Mouse (Mus musculus) R1 (cell line): ENCODE results near the gene Sox5.

Experiments
- DNase-seq: peaks from one replicate; pipeline ENCODE4 v3.0.0-alpha.2; 2018; ENCODE audit warnings: low read depth, low spot score

Gene Sox5

GRCm38 (mm10) chr6:144051316-144051715 is 730.5 kb downstream of the Sox5 start:
- no peak for DNase-seq

GRCm38 (mm10) chr6:144048201-144048924 is 733.4 kb downstream of the Sox5 start:
- DNase-seq = no peak

GRCm38 (mm10) chr6:144045503-144045902 is 736.3 kb downstream of the Sox5 start:
- no peak for DNase-seq

GRCm38 (mm10) chr6:144044381-144044780 is 737.4 kb downstream of the Sox5 start:
- no peak for DNase-seq

- DNase-seq = peak; percentile 14
Measured at GRCm38 (mm10) chr6:144042936-144043335, 738.8 kb downstream of the Sox5 start.

GRCm38 (mm10) chr6:144041941-144042340 is 739.8 kb downstream of the Sox5 start:
- no peak for DNase-seq

GRCm38 (mm10) chr6:144041188-144041587 is 740.6 kb downstream of the Sox5 start:
- DNase-seq = no peak

GRCm38 (mm10) chr6:144040349-144040748 is 741.4 kb downstream of the Sox5 start:
- DNase-seq = no peak

GRCm38 (mm10) chr6:144039221-144039620 is 742.6 kb downstream of the Sox5 start:
- DNase-seq = no peak

GRCm38 (mm10) chr6:144033191-144033590 is 748.6 kb downstream of the Sox5 start:
- no peak for DNase-seq

- DNase-seq = no peak
Measured at GRCm38 (mm10) chr6:144016929-144017328, 764.8 kb downstream of the Sox5 start.

- no peak for DNase-seq
Measured at GRCm38 (mm10) chr6:144011880-144012524, 769.8 kb downstream of the Sox5 start.

- no peak for DNase-seq
Measured at GRCm38 (mm10) chr6:144010995-144011394, 770.8 kb downstream of the Sox5 start.

- DNase-seq = no peak
Measured at GRCm38 (mm10) chr6:144010285-144010684, 771.5 kb downstream of the Sox5 start.

GRCm38 (mm10) chr6:144005132-144005531 is 776.6 kb downstream of the Sox5 start:
- no peak for DNase-seq

- no peak for DNase-seq
Measured at GRCm38 (mm10) chr6:143998201-143998600, 783.6 kb downstream of the Sox5 start.

GRCm38 (mm10) chr6:143997616-143998015 is 784.2 kb downstream of the Sox5 start:
- no peak for DNase-seq

GRCm38 (mm10) chr6:143995046-143995445 is 786.7 kb downstream of the Sox5 start:
- no peak for DNase-seq

- DNase-seq = no peak
Measured at GRCm38 (mm10) chr6:143987548-143987947, 794.2 kb downstream of the Sox5 start.

GRCm38 (mm10) chr6:143980131-143980530 is 801.6 kb downstream of the Sox5 start:
- no peak for DNase-seq

- peak; percentile 18 for DNase-seq
Measured at GRCm38 (mm10) chr6:143967724-143968400, 813.9 kb downstream of the Sox5 start.

GRCm38 (mm10) chr6:143960487-143960886 is 821.3 kb downstream of the Sox5 start:
- peak; percentile 68 for DNase-seq

- peak; percentile 52 for DNase-seq
Measured at GRCm38 (mm10) chr6:143960081-143960480, 821.7 kb downstream of the Sox5 start.
